Mouse (Mus musculus) liver, embryonic 11.5 days (tissue): ENCODE measurements around the gene Prrc2b. TPM values are rescaled to one million over a fixed set of nuclear protein-coding genes. Genes with fewer than 3 reads are reported as not detected.

Experiments
- microRNA-seq: library from miRNA; unstranded; fragments of <30 nt; microRNA quantifications from one replicate; pipeline ENCODE4, GENCODE M21; 2017; ENCODE audit warnings: borderline number of aligned reads
- polyA plus RNA-seq: library from polyadenylated mRNA; unstranded; fragments of >200 nt; fragmentation: Nextera tagmentation; extraction: Ambion mirVana; gene quantifications from 2 replicates; pipeline ENCODE4 v1.2.1, GENCODE M21; 2014

Prrc2b gene
- polyA plus RNA-seq, 1 experiment from 2014 or later = 48.1 TPM

Small RNAs within 50 kb of the gene (microRNA-seq; reads per million reads assigned to microRNA genes)
- not detected for gene Gm27805

Other genes with a start within 250 kb of the Prrc2b start
- gene Aif1l, start 200.9 kb upstream of the Prrc2b start, polyA plus RNA-seq = 14.8 and 15.6 TPM in 2 replicates
- gene Nup214, start 176.6 kb upstream of the Prrc2b start, polyA plus RNA-seq = 88.0 and 90.6 TPM in 2 replicates
- gene Fam78a, start 66.2 kb upstream of the Prrc2b start, polyA plus RNA-seq = 19.2 and 19.8 TPM in 2 replicates
- gene Plpp7, start 55.6 kb upstream of the Prrc2b start, polyA plus RNA-seq = 5.3 TPM in 2 replicates
- gene Pomt1, start 85.5 kb downstream of the Prrc2b start, polyA plus RNA-seq = 35.7 and 37.1 TPM in 2 replicates
- gene Uck1, start 109.1 kb downstream of the Prrc2b start, polyA plus RNA-seq = 57.3 and 59.5 TPM in 2 replicates
- 18.8 and 19.7 TPM in 2 replicates for gene Golga2, start 136.3 kb downstream of the Prrc2b start, polyA plus RNA-seq
- gene Swi5, start 137.0 kb downstream of the Prrc2b start, polyA plus RNA-seq = 369 and 385 TPM in 2 replicates
- gene Ciz1, start 201.2 kb downstream of the Prrc2b start, polyA plus RNA-seq = 45.5 and 45.8 TPM in 2 replicates
- gene Dnm1, start 202.3 kb downstream of the Prrc2b start, polyA plus RNA-seq = 9.3 and 10.0 TPM in 2 replicates
- gene 1110008P14Rik, start 230.9 kb downstream of the Prrc2b start, polyA plus RNA-seq = 36.2 and 39.7 TPM in 2 replicates
- gene Lcn2, start 237.2 kb downstream of the Prrc2b start, polyA plus RNA-seq = 8.0 and 9.9 TPM in 2 replicates
- 23.0 and 23.6 TPM in 2 replicates for gene Ptges2, start 244.8 kb downstream of the Prrc2b start, polyA plus RNA-seq